Mouse (Mus musculus) intestine, embryonic 16.5 days (tissue): ENCODE data around the gene Vps8. TPM values are rescaled to one million over a fixed set of nuclear protein-coding genes. Genes with fewer than 3 reads are reported as not detected.
A peak's percentile ranks its signal among the peaks of the same experiment; 100 is the strongest.

Experiments used
- ATAC-seq: fragments of 200-750 bp; cut with Nextera tagmentation; 2 replicates; pipeline ENCODE4 v1.8.0; 2017; ENCODE audit warnings: moderate TSS enrichment, moderate library complexity
- H3K27ac ChIP-seq: fragments of 300-500 bp; sonication (generic); 2 replicates; pipeline ENCODE4 v1.5.1; 2014; ENCODE audit warnings: mild to moderate bottlenecking, low read length
- H3K27me3 ChIP-seq: fragments of 300-500 bp; sonication (generic); replicated peaks from 2 replicates; pipeline ENCODE4 v1.6.1; 2014; ENCODE audit warnings: low read length, control low read depth, mixed read lengths; ENCODE audit not compliant: control insufficient read depth, insufficient read depth
- H3K36me3 ChIP-seq: fragments of 300-500 bp; sonication (generic); 2 replicates; pipeline ENCODE4 v1.6.1; 2014; ENCODE audit warnings: low read length, control low read depth; ENCODE audit not compliant: control insufficient read depth, insufficient read depth
- H3K4me1 ChIP-seq: fragments of 300-500 bp; sonication (generic); 2 replicates; pipeline ENCODE4 v1.6.1; 2014; ENCODE audit warnings: low read length, control low read depth, mixed read lengths; ENCODE audit not compliant: control insufficient read depth, insufficient read depth
- H3K4me2 ChIP-seq: fragments of 300-500 bp; sonication (generic); 2 replicates; pipeline ENCODE4 v1.6.1; 2014; ENCODE audit warnings: low read depth, low read length, control low read depth
- H3K4me3 ChIP-seq: fragments of 300-500 bp; sonication (generic); 2 replicates; pipeline ENCODE4 v1.5.1; 2014; ENCODE audit warnings: mild to moderate bottlenecking, low read length
- H3K9ac ChIP-seq: fragments of 300-500 bp; sonication (generic); 2 replicates; pipeline ENCODE4 v1.6.1; 2014; ENCODE audit warnings: low read depth, low read length
- H3K9me3 ChIP-seq: fragments of 300-500 bp; sonication (generic); 2 replicates; pipeline ENCODE4 v1.6.1; 2016; ENCODE audit warnings: low read length, control low read depth; ENCODE audit not compliant: control insufficient read depth
- WGBS: fragments of 180-500 bp; shearing (Covaris S2); extraction: QIAGEN DNeasy Blood & Tissue Kit; methylation state at CpG from one replicate; pipeline ENCODE4 v1.1.7; 2014; 5-methylcytosine and 5-hydroxymethylcytosine counted together
- polyA plus RNA-seq: library from polyadenylated mRNA; unstranded; fragments of >200 nt; fragmentation: Nextera tagmentation; extraction: Ambion mirVana; gene quantifications from 2 replicates; pipeline ENCODE4 v1.2.1, GENCODE M21; 2015

Gene Vps8
- polyA plus RNA-seq, 1 experiment from 2014 or later, result 16.6 TPM

GRCm38 (mm10) chr16:21631815-21632222 lies 208.9 kb downstream of the Vps8 start:
- no peak overlapping the region for H3K9ac ChIP-seq
- no peaks in the 10 kb centered on the region for H3K36me3 ChIP-seq
- no peak for ATAC-seq
- no peaks in the 10 kb centered on the region for H3K27me3 ChIP-seq
- H3K4me1 ChIP-seq, result no peaks in the 10 kb centered on the region
- H3K27ac ChIP-seq, result no peak overlapping the region
- 70% methylated on average over 4 of the region's 4 CpGs for WGBS
- no peak overlapping the region for H3K4me2 ChIP-seq
- no peak overlapping the region for H3K4me3 ChIP-seq
- H3K9me3 ChIP-seq, result no peaks in the 10 kb centered on the region

DNA sequence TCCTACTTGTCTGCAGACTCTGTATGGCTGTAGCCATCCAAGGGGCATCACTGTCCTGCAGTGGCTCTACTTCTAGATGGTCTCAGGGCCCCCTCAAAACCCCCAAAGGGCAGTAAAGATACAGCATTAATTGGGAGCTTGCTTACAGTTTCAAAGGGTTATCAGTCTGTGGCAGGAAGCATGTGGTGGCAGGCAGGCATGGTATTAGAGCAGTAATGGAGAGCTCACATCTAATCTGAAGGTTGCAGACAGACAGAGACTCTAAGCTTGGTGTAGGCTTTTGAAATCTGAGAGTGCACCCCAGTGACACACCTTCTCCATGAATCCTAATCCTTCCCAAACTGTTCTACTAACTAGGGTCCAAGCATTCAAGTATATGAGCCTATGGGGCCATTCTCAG lies 211.5 kb downstream of the Vps8 start:
- Histone ChIP-seq H3K9me3 (no peaks in the 10 kb centered on the region), H3K36me3 (no peaks in the 10 kb centered on the region), H3K4me3 (no peak overlapping the region), H3K27me3 (no peaks in the 10 kb centered on the region), H3K9ac (no peak overlapping the region), H3K4me1 (no peaks in the 10 kb centered on the region), H3K4me2 (no peak overlapping the region), H3K27ac (no peak overlapping the region)
- no peak for ATAC-seq

DNA sequence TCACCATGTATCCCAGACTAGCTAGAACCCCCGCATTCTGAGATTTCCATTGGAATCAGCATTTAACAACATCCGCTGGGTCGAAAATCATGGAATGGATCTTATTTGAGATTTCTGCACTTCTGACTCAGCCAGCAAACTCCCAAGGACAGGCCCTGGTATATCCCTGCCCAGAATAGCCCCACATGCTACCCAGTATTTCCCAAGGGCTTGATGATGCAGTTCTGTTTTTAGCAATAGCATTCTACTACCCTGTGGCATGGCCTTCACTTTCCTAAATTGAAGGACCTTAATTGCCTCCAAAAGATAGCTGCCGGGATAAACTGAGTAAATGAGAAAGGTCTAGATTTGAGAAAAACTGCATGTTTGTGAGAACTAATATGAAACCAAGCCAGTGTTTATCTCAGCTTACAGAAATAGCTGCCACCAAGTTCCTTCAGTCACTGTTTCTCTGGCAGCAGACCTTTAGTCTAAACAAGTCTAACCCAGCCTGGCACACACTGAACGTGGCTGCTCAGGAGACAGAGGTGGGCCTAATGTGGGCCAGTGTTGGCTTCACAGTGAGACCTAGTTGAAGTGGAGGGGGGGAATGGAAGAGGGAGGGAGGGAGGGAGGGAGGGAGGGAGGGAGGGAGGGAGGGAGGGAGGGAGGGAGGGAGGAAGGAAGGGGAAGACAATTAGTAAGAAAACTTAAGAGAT lies 213.4 kb downstream of the Vps8 start:
- no peak for ATAC-seq
- Histone ChIP-seq H3K4me2 (no peak overlapping the region), H3K9ac (no peak overlapping the region), H3K27ac (no peak overlapping the region; the same call in 1 of the 2 replicates), H3K27me3 (no peaks in the 10 kb centered on the region), H3K36me3 (no peaks in the 10 kb centered on the region), H3K9me3 (no peaks in the 10 kb centered on the region), H3K4me1 (no peaks in the 10 kb centered on the region), H3K4me3 (no peak overlapping the region)
- WGBS, result 84% methylated on average over 5 of the region's 5 CpGs

GRCm38 (mm10) chr16:21637201-21637819 lies 214.4 kb downstream of the Vps8 start:
- no peak overlapping the region for H3K9ac ChIP-seq
- H3K4me2 ChIP-seq, result no peak overlapping the region
- H3K27me3 ChIP-seq, result no peaks in the 10 kb centered on the region
- peak overlapping the region; percentile 37; the same call in 1 of the 2 replicates for H3K27ac ChIP-seq
- no peaks in the 10 kb centered on the region for H3K9me3 ChIP-seq
- H3K4me3 ChIP-seq, result no peak overlapping the region
- no peaks in the 10 kb centered on the region for H3K4me1 ChIP-seq
- H3K36me3 ChIP-seq, result no peaks in the 10 kb centered on the region
- no peak for ATAC-seq
- WGBS, result 67% methylated on average over 11 of the region's 11 CpGs

- ATAC-seq, result no peak
- Histone ChIP-seq H3K36me3 (no peaks in the 10 kb centered on the region), H3K27me3 (no peaks in the 10 kb centered on the region), H3K27ac (peak overlapping the region; percentile 63; the same call in 1 of the 2 replicates), H3K4me3 (no peak overlapping the region), H3K9ac (0 out of 2 replicates have a peak overlapping the region, but pooled peaks have one; percentile 17), H3K4me1 (peaks cover 16% of the 10 kb centered on the region), H3K4me2 (no peak overlapping the region), H3K9me3 (no peaks in the 10 kb centered on the region)
- WGBS, result 76% methylated on average over 7 of the region's 7 CpGs
Observed at GRCm38 (mm10) chr16:21640766-21641499, 218.0 kb downstream of the Vps8 start.

GRCm38 (mm10) chr16:21641944-21642343 lies 219.0 kb downstream of the Vps8 start:
- 66% methylated on average over 3 of the region's 3 CpGs for WGBS
- Histone ChIP-seq H3K4me1 (peaks cover 16% of the 10 kb centered on the region), H3K27ac (peak overlapping the region; percentile 63), H3K36me3 (no peaks in the 10 kb centered on the region), H3K9me3 (no peaks in the 10 kb centered on the region), H3K9ac (no peak overlapping the region), H3K4me2 (no peak overlapping the region), H3K4me3 (no peak overlapping the region), H3K27me3 (no peaks in the 10 kb centered on the region)
- ATAC-seq, result no peak

- Histone ChIP-seq H3K4me3 (no peak overlapping the region), H3K27ac (0 out of 2 replicates have a peak overlapping the region, but pooled peaks have one; percentile 84)
- 89% methylated on average over 5 of the region's 5 CpGs for WGBS
Observed at GRCm38 (mm10) chr16:21642906-21643305, 220.0 kb downstream of the Vps8 start.

GRCm38 (mm10) chr16:21643621-21644041 lies 220.7 kb downstream of the Vps8 start:
- Histone ChIP-seq H3K4me3 (peak overlapping the region; percentile 24), H3K27me3 (no peaks in the 10 kb centered on the region), H3K4me2 (peak overlapping the region; percentile 46), H3K9me3 (no peaks in the 10 kb centered on the region), H3K4me1 (peaks cover 16% of the 10 kb centered on the region), H3K27ac (peak overlapping the region; percentile 84), H3K36me3 (peaks cover 3% of the 10 kb centered on the region; the same call in 1 of the 2 replicates), H3K9ac (peak overlapping the region; percentile 64)
- 86% methylated on average over 2 of the region's 2 CpGs for WGBS
- ATAC-seq, result 0 out of 2 replicates have a peak, but pooled peaks have one; percentile 0

More at GRCm38 (mm10) chr16:21642906-21643305, 220.0 kb downstream of the Vps8 start:
- Histone ChIP-seq H3K36me3 (0 out of 2 replicates have a peak, but pooled peaks cover under 1% of the 10 kb centered on the region), H3K9ac (no peak overlapping the region), H3K9me3 (no peaks in the 10 kb centered on the region), H3K27me3 (no peaks in the 10 kb centered on the region), H3K4me2 (no peak overlapping the region), H3K4me1 (peaks cover 16% of the 10 kb centered on the region)
- no peak for ATAC-seq

GRCm38 (mm10) chr16:21644066-21644561 lies 221.2 kb downstream of the Vps8 start:
- 20% methylated on average over 15 of the region's 17 CpGs for WGBS
- H3K9ac ChIP-seq, result peak overlapping the region; percentile 64
- peaks cover 3% of the 10 kb centered on the region; the same call in 1 of the 2 replicates for H3K36me3 ChIP-seq
- no peaks in the 10 kb centered on the region for H3K9me3 ChIP-seq
- H3K4me3 ChIP-seq, result peak overlapping the region; percentile 24
- no peaks in the 10 kb centered on the region for H3K27me3 ChIP-seq
- H3K4me2 ChIP-seq, result peak overlapping the region; percentile 46
- peak; percentile 95 for ATAC-seq
- H3K27ac ChIP-seq, result peak overlapping the region; percentile 84
- H3K4me1 ChIP-seq, result peaks cover 16% of the 10 kb centered on the region
